Mouse (Mus musculus): ENCODE data around the gene Zfp995. TPM values are rescaled to one million over a fixed set of nuclear protein-coding genes. Genes with fewer than 3 reads are reported as not detected.
"Not testable (repeated sequence)": the region's sequence is repeated elsewhere in the genome, so short reads cannot be mapped to it uniquely, and the experiment has no call there.

The Zfp995 gene
- polyA plus RNA-seq (2015; fragmentation: Nextera tagmentation; extraction: Ambion mirVana) = 1.8 and 2.2 TPM in 2 replicates

GRCm38 (mm10) chr17:21909456-21910052 lies at the start of gene Zfp995:
Zfp995 (minus strand) TSS chr17:21909926.
- ATAC-seq = peak; percentile 97
- peak within 1 kb of the TSS; percentile 73 for H3K4me2 ChIP-seq (ENCODE audit: low read depth, low read length)
- H3K4me1 ChIP-seq (ENCODE audit: insufficient read depth); H3K27me3 ChIP-seq (ENCODE audit: insufficient read depth, low read length); H3K36me3 ChIP-seq (replicated peaks; ENCODE audit: insufficient read depth, low read length); H3K27ac ChIP-seq (ENCODE audit: low read depth); H3K9me3 ChIP-seq (ENCODE audit: low read length): not testable (repeated sequence)
- DNase-seq = peak; percentile 46
- peak within 1 kb of the TSS; percentile 68 for H3K4me3 ChIP-seq (ENCODE audit: low read depth, low read length)
- peak within 1 kb of the TSS; percentile 67 for H3K9ac ChIP-seq (replicated peaks)
- 1% methylated on average over 24 of the region's 24 CpGs for WGBS (ENCODE audit: insufficient replicate concordance)

GRCm38 (mm10) chr17:21909039-21909438 lies 687 bp downstream of the Zfp995 start:
- H3K27ac ChIP-seq (ENCODE audit: low read depth) = no peak overlapping the region
- H3K36me3 ChIP-seq (replicated peaks; ENCODE audit: insufficient read depth, low read length) = no peaks in the 10 kb centered on the region
- H3K4me3 ChIP-seq (ENCODE audit: low read depth, low read length) = peak overlapping the region; percentile 68
- no peaks in the 10 kb centered on the region for H3K9me3 ChIP-seq (ENCODE audit: low read length)
- WGBS (ENCODE audit: insufficient replicate concordance) = 14% methylated on average over 3 of the region's 3 CpGs
- peak overlapping the region; percentile 67 for H3K9ac ChIP-seq (replicated peaks)
- ATAC-seq (peak; percentile 64), DNase-seq (no peak)
- peak overlapping the region; percentile 73 for H3K4me2 ChIP-seq (ENCODE audit: low read depth, low read length)
- H3K4me1 ChIP-seq (ENCODE audit: insufficient read depth) = 0 out of 2 replicates have a peak, but pooled peaks cover 6% of the 10 kb centered on the region
- TF ChIP-seq CTCF (IDR thresholded peaks at IDR 0.05; ENCODE audit: low read depth) = no peak
- no peak for TF ChIP-seq EP300 (IDR thresholded peaks at IDR 0.05; ENCODE audit: low read depth)
- H3K27me3 ChIP-seq (ENCODE audit: insufficient read depth, low read length) = no peaks in the 10 kb centered on the region

GRCm38 (mm10) chr17:21871256-21871655 lies 38.5 kb downstream of the Zfp995 start:
- Histone ChIP-seq H3K36me3 (replicated peaks; ENCODE audit: insufficient read depth, low read length) (no peaks in the 10 kb centered on the region), H3K4me2 (ENCODE audit: low read depth, low read length) (no peak overlapping the region), H3K4me1 (ENCODE audit: insufficient read depth) (no peaks in the 10 kb centered on the region), H3K4me3 (ENCODE audit: low read depth, low read length) (no peak overlapping the region), H3K9ac (replicated peaks) (no peak overlapping the region), H3K9me3 (ENCODE audit: low read length) (0 out of 2 replicates have a peak, but pooled peaks cover 3% of the 10 kb centered on the region), H3K27me3 (ENCODE audit: insufficient read depth, low read length) (no peaks in the 10 kb centered on the region), H3K27ac (ENCODE audit: low read depth) (no peak overlapping the region)
- DNase-seq = no peak
- ATAC-seq = no peak
- TF ChIP-seq CTCF (IDR thresholded peaks at IDR 0.05; ENCODE audit: low read depth) = no peak
- TF ChIP-seq EP300 (IDR thresholded peaks at IDR 0.05; ENCODE audit: low read depth) = no peak
- WGBS (ENCODE audit: insufficient replicate concordance) = 50% methylated on average over 1 of the region's 1 CpGs

- not testable (repeated sequence) for H3K27ac ChIP-seq (ENCODE audit: low read depth); DNase-seq; H3K9ac ChIP-seq (replicated peaks); H3K4me3 ChIP-seq (ENCODE audit: low read depth, low read length); H3K27me3 ChIP-seq (ENCODE audit: insufficient read depth, low read length); H3K4me1 ChIP-seq (ENCODE audit: insufficient read depth); H3K36me3 ChIP-seq (replicated peaks; ENCODE audit: insufficient read depth, low read length); H3K9me3 ChIP-seq (ENCODE audit: low read length)
- peak overlapping the region; percentile 70; the same call in 1 of the 2 replicates for H3K4me2 ChIP-seq (ENCODE audit: low read depth, low read length)
- 87% methylated on average over 7 of the region's 8 CpGs for WGBS (ENCODE audit: insufficient replicate concordance)
- ATAC-seq = peak; percentile 63; the same call in 1 of the 2 replicates
These were observed 63.5 kb downstream of the Zfp995 start for GRCm38 (mm10) chr17:21846322-21846582.

- 4% methylated on average over 22 of the region's 22 CpGs for WGBS (ENCODE audit: insufficient replicate concordance)
- no peak for TF ChIP-seq CTCF (IDR thresholded peaks at IDR 0.05; ENCODE audit: low read depth)
- no peak for TF ChIP-seq EP300 (IDR thresholded peaks at IDR 0.05; ENCODE audit: low read depth)
- H3K27me3 ChIP-seq (ENCODE audit: insufficient read depth, low read length) = no peaks in the 10 kb centered on the region
- peak within 1 kb of the TSS; percentile 70 for H3K4me2 ChIP-seq (ENCODE audit: low read depth, low read length)
- peak within 1 kb of the TSS; percentile 61 for H3K4me3 ChIP-seq (ENCODE audit: low read depth, low read length)
- peak within 1 kb of the TSS; percentile 72 for H3K9ac ChIP-seq (replicated peaks)
- no peaks in the 10 kb centered on the region for H3K36me3 ChIP-seq (replicated peaks; ENCODE audit: insufficient read depth, low read length)
- H3K9me3 ChIP-seq (ENCODE audit: low read length) = no peaks in the 10 kb centered on the region
- peak; percentile 56 for DNase-seq
- peak; percentile 96 for ATAC-seq
- H3K4me1 ChIP-seq (ENCODE audit: insufficient read depth) = no peaks in the 10 kb centered on the region
- peak within 1 kb of the TSS; percentile 46 for H3K27ac ChIP-seq (ENCODE audit: low read depth)
These were observed 64.0 kb downstream of the Zfp995 start, which contains the start of gene Zfp820 for GRCm38 (mm10) chr17:21845545-21846321. Zfp820 (minus strand) TSS chr17:21845772.

- no peaks in the 10 kb centered on the region for H3K9me3 ChIP-seq (ENCODE audit: low read length)
- no peaks in the 10 kb centered on the region for H3K27me3 ChIP-seq (ENCODE audit: insufficient read depth, low read length)
- DNase-seq (no peak), ATAC-seq (no peak)
- H3K4me3 ChIP-seq (ENCODE audit: low read depth, low read length) = no peak overlapping the region
- H3K4me2 ChIP-seq (ENCODE audit: low read depth, low read length) = no peak overlapping the region
- peak; percentile 19; the same call in 1 of the 2 replicates for TF ChIP-seq CTCF (IDR thresholded peaks at IDR 0.05; ENCODE audit: low read depth)
- TF ChIP-seq EP300 (IDR thresholded peaks at IDR 0.05; ENCODE audit: low read depth) = no peak
- no peak overlapping the region for H3K27ac ChIP-seq (ENCODE audit: low read depth)
- no peak overlapping the region for H3K9ac ChIP-seq (replicated peaks)
- 41% methylated on average over 2 of the region's 2 CpGs for WGBS (ENCODE audit: insufficient replicate concordance)
- H3K4me1 ChIP-seq (ENCODE audit: insufficient read depth) = no peaks in the 10 kb centered on the region
- no peaks in the 10 kb centered on the region for H3K36me3 ChIP-seq (replicated peaks; ENCODE audit: insufficient read depth, low read length)
These were observed 71.2 kb downstream of the Zfp995 start for GRCm38 (mm10) chr17:21838510-21838909.

Other genes with a start within 250 kb of the Zfp995 start
- gene Gm10226, start 218.1 kb downstream of the Zfp995 start, polyA plus RNA-seq (2015; fragmentation: Nextera tagmentation; extraction: Ambion mirVana) = 0.82 and 2.1 TPM in 2 replicates
- 1.3 and 1.9 TPM in 2 replicates for gene Zfp760, start 202.2 kb downstream of the Zfp995 start, polyA plus RNA-seq (2015; fragmentation: Nextera tagmentation; extraction: Ambion mirVana)
- 1.4 and 1.6 TPM in 2 replicates for gene Zfp229, start 179.1 kb downstream of the Zfp995 start, polyA plus RNA-seq (2015; fragmentation: Nextera tagmentation; extraction: Ambion mirVana)
- 1.2 and 1.4 TPM in 2 replicates for gene Zfp820, start 64.2 kb downstream of the Zfp995 start, polyA plus RNA-seq (2015; fragmentation: Nextera tagmentation; extraction: Ambion mirVana)
- 5.9 and 6.3 TPM in 2 replicates for gene Zfp942, start 52.5 kb upstream of the Zfp995 start, polyA plus RNA-seq (2015; fragmentation: Nextera tagmentation; extraction: Ambion mirVana)
- gene Zfp943, start 52.6 kb upstream of the Zfp995 start, polyA plus RNA-seq (2015; fragmentation: Nextera tagmentation; extraction: Ambion mirVana) = 4.6 and 4.8 TPM in 2 replicates

All from liver, postnatal 0 days (tissue).